Mouse (Mus musculus) heart, adult 8-10 months (tissue): ENCODE measurements at regions not wholly inside any gene's neighbourhood (a gene's known extent, or its start where the extent isn't known, plus 50 kb on each side); places are given as distances from the start of the nearest gene placed in this dataset.

Experiments used
- DNase-seq: peaks from one replicate; pipeline ENCODE4 v3.0.0; 2022; ENCODE audit warnings: low spot score

GRCm38 (mm10) chr17:45966736-45967135, 65.4 kb downstream of the Vegfa start:
- no peak for DNase-seq

GRCm38 (mm10) chr17:45964031-45964430, 68.1 kb downstream of the Vegfa start:
- no peak for DNase-seq

- no peak for DNase-seq
These were observed 68.8 kb downstream of the Vegfa start for GRCm38 (mm10) chr17:45963332-45963731.

GRCm38 (mm10) chr17:45961626-45962319, 70.4 kb downstream of the Vegfa start:
- DNase-seq = no peak

GRCm38 (mm10) chr17:45958094-45958881, 73.9 kb downstream of the Vegfa start:
- DNase-seq = no peak

- DNase-seq = no peak
These were observed 76.7 kb downstream of the Vegfa start for GRCm38 (mm10) chr17:45955481-45955880.

- no peak for DNase-seq
These were observed 77.3 kb downstream of the Vegfa start for GRCm38 (mm10) chr17:45954824-45955223.

- DNase-seq = no peak
These were observed 78.6 kb downstream of the Vegfa start for GRCm38 (mm10) chr17:45953523-45953922.

- DNase-seq = no peak
These were observed 81.5 kb downstream of the Vegfa start for GRCm38 (mm10) chr17:45950533-45951164.

- no peak for DNase-seq
These were observed 83.0 kb downstream of the Vegfa start for GRCm38 (mm10) chr17:45949141-45949540.

GRCm38 (mm10) chr17:45948314-45948935, 83.7 kb downstream of the Vegfa start:
- no peak for DNase-seq

- DNase-seq = no peak
These were observed 87.2 kb downstream of the Vegfa start for GRCm38 (mm10) chr17:45945005-45945404.

- DNase-seq = no peak
These were observed 88.9 kb downstream of the Vegfa start for GRCm38 (mm10) chr17:45943244-45943643.

- DNase-seq = no peak
These were observed 90.2 kb downstream of the Vegfa start for GRCm38 (mm10) chr17:45941890-45942375.

GRCm38 (mm10) chr17:45940121-45940813, 91.9 kb downstream of the Vegfa start:
- DNase-seq = no peak

- DNase-seq = no peak
These were observed 93.9 kb downstream of the Vegfa start for GRCm38 (mm10) chr17:45938284-45938683.

- DNase-seq = no peak
These were observed 95.6 kb downstream of the Vegfa start for GRCm38 (mm10) chr17:45936577-45936976.

- no peak for DNase-seq
These were observed 96.9 kb downstream of the Vegfa start for GRCm38 (mm10) chr17:45935291-45935690.

- no peak for DNase-seq
These were observed 98.2 kb downstream of the Vegfa start for GRCm38 (mm10) chr17:45934002-45934401.

GRCm38 (mm10) chr17:45933034-45933433, 99.1 kb downstream of the Vegfa start:
- no peak for DNase-seq

- no peak for DNase-seq
These were observed 99.6 kb downstream of the Vegfa start for GRCm38 (mm10) chr17:45932611-45933010.
